Mouse (Mus musculus) kidney, embryonic 14.5 days (tissue): ENCODE measurements around the gene Crabp2. TPM values are rescaled to one million over a fixed set of nuclear protein-coding genes. Genes with fewer than 3 reads are reported as not detected.

ENCODE experiments used
- ATAC-seq: fragments of 200-750 bp; cut with Nextera tagmentation; 2 replicates; pipeline ENCODE4 v1.8.0; 2017; ENCODE audit warnings: moderate number of reproducible peaks, mild to moderate bottlenecking, moderate TSS enrichment, moderate library complexity; ENCODE audit not compliant: low FRiP score, low TSS enrichment
- H3K27ac ChIP-seq: fragments of 300-500 bp; sonication (generic); 2 replicates; pipeline ENCODE4 v1.5.1; 2014; ENCODE audit warnings: low read depth, mild to moderate bottlenecking, low read length, moderate library complexity, mixed read lengths
- H3K27me3 ChIP-seq: fragments of 300-500 bp; sonication (generic); 2 replicates; pipeline ENCODE4 v1.6.1; 2014; ENCODE audit warnings: mild to moderate bottlenecking, low read length; ENCODE audit not compliant: control insufficient read depth, insufficient read depth
- H3K36me3 ChIP-seq: fragments of 300-500 bp; sonication (generic); 2 replicates; pipeline ENCODE4 v1.6.1; 2014; ENCODE audit warnings: low read length, mixed read lengths; ENCODE audit not compliant: control insufficient read depth, insufficient read depth
- H3K4me1 ChIP-seq: fragments of 300-500 bp; sonication (generic); 2 replicates; pipeline ENCODE4 v1.6.1; 2014; ENCODE audit warnings: low read length, mixed read lengths; ENCODE audit not compliant: control insufficient read depth, insufficient read depth
- H3K4me2 ChIP-seq: fragments of 300-500 bp; sonication (generic); replicated peaks from 2 replicates; pipeline ENCODE4 v1.6.1; 2014; ENCODE audit warnings: low read depth, mild to moderate bottlenecking, low read length
- H3K4me3 ChIP-seq: fragments of 300-500 bp; sonication (generic); 2 replicates; pipeline ENCODE4 v1.5.1; 2014; ENCODE audit warnings: mild to moderate bottlenecking, low read length
- H3K9ac ChIP-seq: fragments of 300-500 bp; sonication (generic); 2 replicates; pipeline ENCODE4 v1.6.1; 2014; ENCODE audit warnings: low read depth, mild to moderate bottlenecking, low read length, moderate library complexity
- H3K9me3 ChIP-seq: fragments of 300-500 bp; sonication (generic); 2 replicates; pipeline ENCODE4 v1.6.1; 2016; ENCODE audit warnings: low read length; ENCODE audit not compliant: control insufficient read depth
- WGBS: fragments of 180-500 bp; shearing (Covaris S2); extraction: QIAGEN DNeasy Blood & Tissue Kit; methylation state at CpG from one replicate; pipeline ENCODE4 v1.1.7; 2014; 5-methylcytosine and 5-hydroxymethylcytosine counted together
- polyA plus RNA-seq: library from polyadenylated mRNA; unstranded; fragments of >200 nt; fragmentation: Nextera tagmentation; extraction: Ambion mirVana; gene quantifications from 2 replicates; pipeline ENCODE4 v1.2.1, GENCODE M21; 2014

The Crabp2 gene
- polyA plus RNA-seq, 1 experiment from 2014 or later = 113 TPM

- H3K36me3 ChIP-seq = no peaks in the 10 kb centered on the region
- no peak overlapping the region for H3K4me3 ChIP-seq
- H3K4me1 ChIP-seq = peaks cover 8% of the 10 kb centered on the region; the same call in 1 of the 2 replicates
Measured at GRCm38 (mm10) chr3:88002291-88002976, 54.0 kb downstream of the Crabp2 start.

More at GRCm38 (mm10) chr3:88002291-88002976, 54.0 kb downstream of the Crabp2 start:
- Histone ChIP-seq H3K9ac (no peak overlapping the region), H3K27me3 (peaks cover 72% of the 10 kb centered on the region), H3K9me3 (peaks cover 5% of the 10 kb centered on the region; the same call in 1 of the 2 replicates), H3K4me2 (no peak overlapping the region), H3K27ac (no peak overlapping the region)
- ATAC-seq = no peak
- 3% methylated on average over 17 of the region's 17 CpGs for WGBS

Other genes starting within 250 kb of the Crabp2 start
- 0.87 and 0.89 TPM in 2 replicates for gene Lrrc71, start 200.0 kb upstream of the Crabp2 start, polyA plus RNA-seq
- gene Ntrk1, start 153.5 kb upstream of the Crabp2 start, polyA plus RNA-seq = 5.3 and 5.4 TPM in 2 replicates
- gene Insrr, start 151.7 kb upstream of the Crabp2 start, polyA plus RNA-seq = 0.95 and 0.97 TPM in 2 replicates
- gene Pear1, start 124.4 kb upstream of the Crabp2 start, polyA plus RNA-seq = 25.3 and 41.0 TPM in 2 replicates
- 0.22 TPM in 1 of 2 replicates, not detected in the other for gene Sh2d2a, start 101.9 kb upstream of the Crabp2 start, polyA plus RNA-seq
- gene Prcc, start 63.1 kb upstream of the Crabp2 start, polyA plus RNA-seq = 15.6 and 16.6 TPM in 2 replicates
- gene Hdgf, start 42.3 kb upstream of the Crabp2 start, polyA plus RNA-seq = 231 and 254 TPM in 2 replicates
- gene Mrpl24, start 29.2 kb upstream of the Crabp2 start, polyA plus RNA-seq = 76.7 and 81.0 TPM in 2 replicates
- 34.6 and 45.5 TPM in 2 replicates for gene Isg20l2, start 18.4 kb upstream of the Crabp2 start, polyA plus RNA-seq
- 19.3 and 21.6 TPM in 2 replicates for gene Rrnad1, start 17.9 kb upstream of the Crabp2 start, polyA plus RNA-seq
- gene Nes, start 22.4 kb downstream of the Crabp2 start, polyA plus RNA-seq = 14.8 and 26.1 TPM in 2 replicates
- gene Bcan, start 51.6 kb downstream of the Crabp2 start, polyA plus RNA-seq = not detected in 2 replicates
- not detected in 2 replicates for gene Hapln2, start 78.9 kb downstream of the Crabp2 start, polyA plus RNA-seq
- gene Gpatch4, start 94.4 kb downstream of the Crabp2 start, polyA plus RNA-seq = 48.1 and 48.6 TPM in 2 replicates
- 159 and 171 TPM in 2 replicates for gene Naxe, start 109.8 kb downstream of the Crabp2 start, polyA plus RNA-seq
- not detected in 2 replicates for gene Ttc24, start 129.6 kb downstream of the Crabp2 start, polyA plus RNA-seq
- gene Iqgap3, start 133.3 kb downstream of the Crabp2 start, polyA plus RNA-seq = 15.5 and 20.9 TPM in 2 replicates
- gene Mef2d, start 193.7 kb downstream of the Crabp2 start, polyA plus RNA-seq = 12.6 and 21.8 TPM in 2 replicates